Mouse (Mus musculus) cortical plate, adult 2 months (tissue): ENCODE measurements around the gene Mtch2.

Experiments
- CTCF ChIP-seq: fragments of 200-500 bp; IDR thresholded peaks from 2 replicates; pipeline ENCODE4 v1.5.1; 2011; ENCODE audit warnings: mild to moderate bottlenecking, control low read depth, low read length; ENCODE audit not compliant: insufficient read depth; ENCODE audit errors: extremely low read depth
- POLR2A ChIP-seq: fragments of 200-500 bp; IDR thresholded peaks from 2 replicates; pipeline ENCODE4 v1.6.1; 2011; ENCODE audit warnings: mild to moderate bottlenecking, low read length, control low read depth; ENCODE audit not compliant: insufficient read depth; ENCODE audit errors: extremely low read depth

- TF ChIP-seq CTCF = no peak
- no peak for TF ChIP-seq POLR2A
Measured at GRCm38 (mm10) chr2:90815266-90815665, 31.7 kb upstream of the Mtch2 start.
